Mouse (Mus musculus): ENCODE measurements around the gene Dgki.

GRCm38 (mm10) chr6:37044796-37045195 is 255.2 kb downstream of the Dgki start:
- TF ChIP-seq NRF1 (IDR thresholded peaks at IDR 0.05; ENCODE audit: insufficient read depth, low read depth, low read length, poor library complexity, severe bottlenecking): no peak
- no peak for TF ChIP-seq CTCF (IDR thresholded peaks at IDR 0.05 in 2 of 3, conservative IDR thresholded peaks at IDR 0.05 in 1 of 3; ENCODE audit: control insufficient read depth in 1 of 3, insufficient read depth in 1 of 3, low read depth in 2 of 3, low read length in 3 of 3, poor library complexity in 1 of 3, severe bottlenecking in 1 of 3)
- no peak for TF ChIP-seq ETS1 (IDR thresholded peaks at IDR 0.05; ENCODE audit: low read depth, low read length)
- no peak for TF ChIP-seq POLR2A (IDR thresholded peaks at IDR 0.05; ENCODE audit: control insufficient read depth in 1 of 2, insufficient read depth in 1 of 2, low read depth in 1 of 2, low read length in 2 of 2, poor library complexity in 1 of 2)
- no peak for TF ChIP-seq EP300 (IDR thresholded peaks at IDR 0.05; ENCODE audit: low read depth in 1 of 2, low read length in 2 of 2)
- no peak for TF ChIP-seq TCF12 (IDR thresholded peaks at IDR 0.05; ENCODE audit: low read depth, low read length)
